Mouse (Mus musculus): ENCODE data around the gene Svop.

DNA sequence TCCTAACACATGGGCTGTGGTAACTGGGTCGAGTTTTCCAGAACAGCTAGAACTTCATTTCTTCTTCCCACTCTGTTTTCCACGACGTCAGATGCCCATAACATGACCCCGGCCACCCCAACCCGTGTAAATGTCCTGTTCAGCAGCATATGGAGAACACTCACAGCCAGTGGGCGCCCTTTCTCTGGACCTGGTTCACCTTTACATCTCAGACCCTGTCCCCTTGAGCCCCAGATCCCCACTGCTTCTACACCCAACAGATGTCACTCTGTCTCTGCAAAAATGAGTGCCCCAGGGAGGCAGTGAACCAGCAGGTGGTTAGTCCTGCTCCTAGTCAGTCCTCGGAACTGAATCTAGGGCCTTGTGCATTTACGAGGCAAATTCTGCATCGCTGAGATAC, 23.4 kb downstream of the Svop start:
- TF ChIP-seq CTCF (IDR thresholded peaks at IDR 0.05; ENCODE audit: low read depth): no peak
- no peak for TF ChIP-seq EP300 (IDR thresholded peaks at IDR 0.05; ENCODE audit: low read depth)
